Mouse (Mus musculus) 416B (cell line): Measurements from ENCODE around the gene Gm572.

Experiments used
- DNase-seq: peaks from one replicate; pipeline ENCODE4 v3.0.0; 2011; ENCODE audit warnings: low read depth

The Gm572 gene

DNA sequence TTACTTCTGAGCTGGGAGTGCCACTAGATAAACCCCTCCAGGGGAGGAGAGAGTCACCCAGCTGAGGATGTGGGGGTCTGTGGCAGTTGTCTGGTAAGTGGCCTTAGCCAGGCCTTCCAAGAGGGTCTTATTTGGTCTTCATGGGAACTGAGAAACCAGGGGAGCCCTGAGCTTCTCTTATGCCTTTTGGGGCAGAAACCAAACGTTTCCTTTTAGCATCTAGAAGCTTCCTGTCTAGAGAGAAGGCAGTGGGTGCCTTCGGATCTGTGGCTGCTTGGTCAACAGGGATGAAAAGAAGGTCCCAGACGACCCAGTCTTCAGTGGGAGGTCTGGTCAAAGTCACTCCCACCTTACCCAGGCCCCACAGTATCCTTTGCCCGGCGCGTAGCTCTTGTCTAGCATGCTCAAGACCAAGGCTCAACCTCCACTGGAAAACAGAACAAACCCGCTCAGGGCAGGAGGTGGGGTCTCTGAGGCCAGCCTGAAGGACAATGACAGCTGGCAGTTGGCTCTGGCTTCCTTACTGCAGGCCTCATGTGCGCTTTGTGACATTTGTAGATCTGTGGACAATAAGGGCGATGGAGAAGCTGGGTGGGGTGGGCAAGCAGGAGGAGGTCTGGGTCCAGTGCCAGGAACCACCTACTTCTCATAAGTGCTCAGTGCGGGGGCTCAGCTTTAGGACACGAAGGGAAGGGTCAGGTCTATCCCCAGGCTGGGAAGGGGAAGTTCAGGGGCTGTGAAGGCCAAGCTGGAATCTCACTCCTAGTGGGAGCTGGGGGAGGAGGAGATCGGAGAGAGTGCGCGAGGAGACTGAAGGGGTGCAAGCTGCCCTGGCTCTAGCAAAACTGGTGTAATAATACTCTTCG lies at the start of gene Gm572:
Gene Gm572, plus strand, starts transcription at position 27 of the 866 bp plus-strand sequence.
- peak; percentile 35 for DNase-seq

DNA sequence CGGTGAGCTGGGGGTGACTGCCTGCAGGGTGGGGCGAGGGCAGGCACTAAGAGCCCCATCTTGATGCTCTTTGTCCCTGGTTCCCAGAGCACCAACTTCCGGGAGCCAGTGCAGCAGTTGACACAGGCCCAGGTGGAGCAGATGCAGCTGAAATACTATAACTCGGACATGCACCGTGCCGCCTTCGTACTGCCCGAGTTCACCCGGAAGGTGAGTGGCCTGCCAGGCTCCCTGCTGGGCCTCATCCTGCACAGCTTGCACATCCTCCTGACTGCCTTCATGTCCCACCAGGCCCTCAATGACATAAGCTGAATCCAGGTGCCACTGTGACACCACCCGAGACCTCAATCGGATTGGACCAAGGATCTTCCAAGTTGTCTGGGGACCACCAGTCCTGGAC lies 49.1 kb upstream of the Gm572 start:
- no peak for DNase-seq

DNA sequence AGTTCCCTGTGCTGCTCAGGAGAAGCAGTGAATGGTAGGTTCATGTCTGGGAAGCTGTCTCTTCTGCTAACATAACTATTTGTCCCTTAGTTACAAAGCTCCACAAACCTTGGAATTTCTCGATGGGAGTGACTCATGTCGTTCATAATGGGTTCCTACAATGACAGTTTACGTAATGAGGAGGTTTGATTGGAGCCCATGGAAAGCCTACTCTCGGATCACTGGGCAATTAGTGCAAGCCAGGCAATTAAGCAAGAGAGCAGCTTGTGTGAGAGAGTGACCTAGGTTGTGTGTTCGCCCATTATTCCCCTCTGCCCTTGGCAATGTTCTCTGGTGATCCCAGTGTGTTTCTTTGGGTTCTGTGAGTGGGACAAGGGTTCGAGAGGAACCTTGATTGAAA lies 47.2 kb upstream of the Gm572 start:
- DNase-seq: no peak

- no peak for DNase-seq
Observed at GRCm38 (mm10) chr4:148596731-148597130, 46.4 kb upstream of the Gm572 start.

DNA sequence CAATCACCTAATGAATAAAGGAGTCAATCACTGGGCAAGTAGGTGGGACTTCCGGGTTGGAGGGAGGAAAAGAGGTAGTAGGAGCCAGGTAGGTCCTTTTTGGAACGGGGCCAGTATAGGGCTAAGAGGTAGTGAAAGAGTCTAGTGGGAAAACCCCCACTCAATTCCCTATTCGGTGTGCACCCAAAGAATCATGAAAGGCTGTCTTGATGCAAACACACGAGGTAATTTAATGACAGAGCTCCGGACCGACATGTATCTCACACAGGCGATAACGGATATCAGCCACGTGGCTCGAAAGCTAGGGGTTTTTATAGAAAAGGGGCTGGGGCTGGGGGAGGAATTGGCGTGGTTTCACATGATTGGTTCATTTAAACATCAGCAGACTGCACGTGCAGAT lies 44.3 kb upstream of the Gm572 start:
- DNase-seq: no peak

DNA sequence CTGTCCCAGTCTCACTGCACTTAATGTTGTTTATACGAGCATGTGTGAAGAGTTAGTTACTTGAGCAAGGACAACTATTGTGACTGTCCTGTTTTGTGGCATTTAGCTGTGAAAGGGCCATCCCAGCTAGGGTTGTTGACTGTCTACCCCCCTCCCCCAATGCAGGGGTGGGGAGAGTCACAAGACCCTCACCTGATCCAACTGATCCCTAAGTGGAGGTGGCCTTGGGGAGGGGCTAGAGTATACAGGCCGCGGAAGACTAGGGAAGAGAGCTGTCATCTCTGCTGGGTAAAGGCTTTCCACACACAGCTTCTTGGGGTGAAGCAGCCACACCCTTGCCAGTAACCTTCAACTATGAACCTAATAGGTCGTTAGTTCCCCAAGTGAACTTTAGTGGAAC lies 42.8 kb upstream of the Gm572 start:
- no peak for DNase-seq

DNA sequence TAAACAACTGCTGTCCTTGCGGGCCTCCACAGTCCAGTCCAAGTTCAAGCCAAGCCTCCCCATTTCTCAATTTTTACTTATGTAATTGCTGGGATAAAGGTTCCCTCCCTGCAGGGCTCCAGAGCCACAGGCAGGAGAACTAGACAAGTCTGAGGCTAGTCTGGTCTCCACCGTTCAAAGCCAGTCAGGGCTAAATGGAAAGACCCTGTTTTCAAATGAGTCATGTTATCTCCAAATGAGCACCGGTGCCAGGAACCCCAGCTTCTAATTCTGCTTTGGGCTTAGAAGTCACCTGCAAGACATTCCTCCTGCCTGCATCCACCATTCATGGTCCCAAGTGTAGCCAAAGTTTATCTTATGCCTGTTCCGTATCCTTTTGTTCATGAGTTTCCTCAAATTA lies 41.2 kb upstream of the Gm572 start:
- DNase-seq: no peak

- DNase-seq: no peak
Observed at GRCm38 (mm10) chr4:148602357-148603120, 40.6 kb upstream of the Gm572 start, which contains the start of gene Masp2. Gene Masp2 (plus strand): TSS chr4:148602554.

- no peak for DNase-seq
Observed at GRCm38 (mm10) chr4:148603376-148604139, 39.6 kb upstream of the Gm572 start.

DNA sequence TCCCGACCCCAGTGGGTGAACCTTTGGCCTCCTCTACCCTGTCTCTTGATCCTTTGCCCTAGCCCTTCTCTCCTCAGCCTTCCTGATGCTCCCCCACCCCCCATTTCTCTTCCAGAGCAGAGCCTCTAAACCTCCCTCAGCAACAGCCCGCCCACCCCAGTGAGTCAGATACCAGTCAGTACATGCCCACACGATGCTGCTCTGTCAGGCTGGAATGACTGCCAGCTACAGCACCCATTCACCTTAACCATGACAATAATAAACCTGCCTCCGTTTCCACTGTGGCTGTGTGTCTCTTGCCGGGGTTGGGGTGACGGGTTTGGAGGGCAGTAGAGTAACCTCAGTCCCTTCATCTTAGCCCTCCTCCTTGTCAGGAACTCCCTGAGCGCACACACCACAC lies 39.0 kb upstream of the Gm572 start:
- DNase-seq: no peak

DNA sequence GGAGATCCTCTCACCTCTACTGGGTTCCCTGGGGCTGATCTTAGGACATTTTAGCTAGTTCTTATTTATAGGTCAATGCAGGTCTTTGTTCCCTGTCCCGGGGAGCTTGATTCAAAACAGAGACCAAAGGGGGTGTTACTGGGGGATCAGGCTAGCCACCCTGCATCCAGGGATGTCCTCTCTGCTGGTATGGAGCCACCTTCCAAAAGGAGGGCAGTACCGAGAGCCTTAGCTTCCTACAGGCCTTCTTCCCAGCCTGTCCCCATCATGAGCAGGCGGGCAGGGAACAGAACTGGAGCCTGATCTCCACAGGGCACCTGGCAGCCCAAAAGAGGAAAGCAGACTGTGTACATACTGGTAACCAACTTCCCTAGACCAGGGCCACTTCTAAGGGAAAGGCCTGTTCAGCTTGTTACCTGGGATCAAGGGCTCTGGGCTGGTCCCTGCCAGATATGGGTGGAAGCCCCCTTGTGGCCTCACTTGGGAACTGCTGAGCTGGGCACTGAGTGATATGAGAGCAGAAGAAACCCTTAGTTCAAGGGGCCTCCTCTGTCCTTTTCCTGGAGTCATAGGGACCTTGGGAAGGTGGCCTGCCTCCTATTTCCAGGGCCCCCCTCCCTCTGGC lies 38.5 kb upstream of the Gm572 start:
- DNase-seq: peak; percentile 67

- peak; percentile 84 for DNase-seq
Observed at GRCm38 (mm10) chr4:148607758-148608157, 35.4 kb upstream of the Gm572 start.

DNA sequence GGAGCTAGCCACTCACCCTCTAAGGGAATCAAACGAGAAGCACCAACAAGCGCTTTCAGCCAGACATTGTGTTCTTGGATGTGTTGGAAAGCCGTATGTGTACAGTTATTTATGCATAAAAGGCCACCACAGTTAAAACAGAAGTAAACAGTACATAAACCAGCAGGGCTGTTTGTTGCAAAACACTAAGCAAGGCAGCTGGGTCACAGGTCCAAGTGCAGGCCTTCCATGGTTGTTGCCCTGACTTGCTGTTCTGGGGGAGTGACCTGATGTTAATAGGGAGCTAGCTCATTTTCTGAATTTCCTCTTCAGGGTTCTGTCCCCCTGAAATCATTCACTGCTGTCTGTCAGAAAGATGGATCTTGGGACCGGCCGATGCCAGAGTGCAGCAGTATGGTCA lies 33.3 kb upstream of the Gm572 start:
- no peak for DNase-seq

- no peak for DNase-seq
Observed at GRCm38 (mm10) chr4:148610631-148611364, 32.3 kb upstream of the Gm572 start.

DNA sequence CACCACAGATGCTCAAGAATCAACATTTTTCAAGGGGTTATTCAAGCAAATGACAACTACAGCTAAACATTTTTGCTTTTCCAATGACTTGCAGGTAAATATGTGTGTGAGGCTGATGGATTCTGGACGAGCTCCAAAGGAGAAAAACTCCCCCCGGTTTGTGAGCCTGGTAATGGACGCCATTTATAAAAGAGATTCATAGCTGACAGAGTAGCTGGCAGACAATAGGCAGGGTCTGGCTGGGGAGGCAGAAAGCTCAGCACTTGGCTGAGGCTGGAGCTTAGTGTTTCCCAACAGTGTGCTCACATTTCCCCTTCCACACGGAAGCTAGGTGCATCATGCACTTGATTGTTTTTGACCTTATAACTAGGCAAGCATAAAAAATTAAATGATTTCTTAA lies 30.6 kb upstream of the Gm572 start:
- DNase-seq: no peak

- DNase-seq: no peak
Observed at GRCm38 (mm10) chr4:148613738-148614137, 29.4 kb upstream of the Gm572 start.

GRCm38 (mm10) chr4:148619805-148620204 lies 23.3 kb upstream of the Gm572 start:
- no peak for DNase-seq

DNA sequence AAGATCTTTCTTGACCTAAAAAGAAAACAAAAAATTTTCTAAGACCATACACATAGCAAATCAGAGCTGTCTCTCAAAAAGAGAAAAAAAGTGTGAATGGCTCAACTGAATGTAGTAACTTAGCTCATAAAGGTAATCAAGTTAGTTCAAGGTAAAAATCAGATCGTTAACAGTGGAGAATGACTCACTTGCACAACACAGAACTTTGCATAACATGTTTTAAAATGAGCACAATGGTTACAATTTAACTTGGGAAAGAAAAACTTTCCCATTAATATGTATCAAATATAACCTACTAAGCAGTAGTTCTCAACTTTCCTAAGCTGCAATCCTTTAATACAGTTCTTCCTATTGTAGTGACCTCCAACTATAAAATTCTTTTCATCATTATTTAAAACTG lies 22.4 kb upstream of the Gm572 start:
- no peak for DNase-seq

- DNase-seq: no peak
Observed at GRCm38 (mm10) chr4:148622485-148622884, 20.6 kb upstream of the Gm572 start.

GRCm38 (mm10) chr4:148623609-148624008 lies 19.5 kb upstream of the Gm572 start:
- no peak for DNase-seq

DNA sequence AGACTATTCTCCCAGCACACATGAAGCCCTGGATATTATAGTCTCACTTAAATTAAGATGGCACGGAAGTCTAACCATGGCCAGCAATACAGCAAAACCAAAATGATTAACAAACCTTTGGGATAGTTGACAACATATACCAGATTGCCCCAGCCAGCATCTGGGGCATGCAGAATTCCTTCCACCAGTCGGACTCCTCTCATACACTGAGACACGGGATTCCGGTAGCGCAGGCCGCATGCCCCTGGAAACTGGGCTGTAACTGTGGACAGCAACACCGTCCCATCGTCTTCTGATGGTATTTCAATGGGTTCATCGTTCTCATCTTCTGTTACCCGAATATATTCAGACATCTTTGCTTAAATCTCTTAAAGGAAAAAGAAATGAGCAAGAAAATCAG lies 18.1 kb upstream of the Gm572 start:
- DNase-seq: no peak
